Mouse (Mus musculus): ENCODE data around the gene Atg2a.

- TF ChIP-seq CTCF (IDR thresholded peaks at IDR 0.05; ENCODE audit: borderline replicate concordance, control insufficient read depth, extremely low read depth, insufficient read depth, low read length, poor library complexity): no peak
- no peak for TF ChIP-seq POLR2A (IDR thresholded peaks at IDR 0.05; ENCODE audit: control insufficient read depth, extremely low read depth, insufficient read depth, low read length, poor library complexity)
Observed at GRCm38 (mm10) chr19:6243226-6243625, 1.8 kb downstream of the Atg2a start.

Measured in thymus, adult 2 months (tissue).